Mouse (Mus musculus) G1E (cell line): ENCODE results near the gene Socs3.

Source experiments
- CTCF ChIP-seq: IDR thresholded peaks from 2 replicates; pipeline ENCODE4 v1.5.1; 2012; ENCODE audit warnings: low read depth, low read length, inconsistent platforms, mixed read lengths
- GATA1 ChIP-seq: IDR thresholded peaks from 2 replicates; pipeline ENCODE4 v1.6.1; 2012; ENCODE audit warnings: borderline replicate concordance, low read length, inconsistent platforms, mixed read lengths

- TF ChIP-seq GATA1: no peak
- no peak for TF ChIP-seq CTCF
Observed at GRCm38 (mm10) chr11:117935616-117936015, 34.2 kb downstream of the Socs3 start.
